Mouse (Mus musculus): Measurements from ENCODE around the gene Ccdc28b. TPM values are rescaled to one million over a fixed set of nuclear protein-coding genes. Genes with fewer than 3 reads are reported as not detected.

Gene Ccdc28b
- polyA plus RNA-seq, 1 experiment from 2014 or later = 79.6 TPM

- ATAC-seq (ENCODE audit: low FRiP score) = no peak
- H3K4me1 ChIP-seq (replicated peaks; ENCODE audit: control insufficient read depth, insufficient read depth, low read length) = 0 out of 2 replicates have a peak, but pooled peaks cover 2% of the 10 kb centered on the region
- 83% methylated on average over 13 of the region's 13 CpGs for WGBS
- H3K9me3 ChIP-seq (ENCODE audit: control insufficient read depth, low read length) = no peaks in the 10 kb centered on the region
- no peaks in the 10 kb centered on the region for H3K27me3 ChIP-seq (ENCODE audit: control insufficient read depth, insufficient read depth, low read length)
- no peak overlapping the region for H3K4me3 ChIP-seq (ENCODE audit: low read depth, low read length)
- H3K36me3 ChIP-seq (ENCODE audit: control insufficient read depth, insufficient read depth, low read length) = no peaks in the 10 kb centered on the region
- no peak overlapping the region for H3K27ac ChIP-seq (ENCODE audit: low read depth, low read length)
- no peak for DNase-seq (ENCODE audit: low spot score)
- no peak overlapping the region for H3K4me2 ChIP-seq (replicated peaks; ENCODE audit: low read depth, low read length)
- no peak overlapping the region for H3K9ac ChIP-seq (ENCODE audit: low read depth, low read length)
Observed at GRCm38 (mm10) chr4:129572236-129573092, 51.3 kb downstream of the Ccdc28b start.

DNA sequence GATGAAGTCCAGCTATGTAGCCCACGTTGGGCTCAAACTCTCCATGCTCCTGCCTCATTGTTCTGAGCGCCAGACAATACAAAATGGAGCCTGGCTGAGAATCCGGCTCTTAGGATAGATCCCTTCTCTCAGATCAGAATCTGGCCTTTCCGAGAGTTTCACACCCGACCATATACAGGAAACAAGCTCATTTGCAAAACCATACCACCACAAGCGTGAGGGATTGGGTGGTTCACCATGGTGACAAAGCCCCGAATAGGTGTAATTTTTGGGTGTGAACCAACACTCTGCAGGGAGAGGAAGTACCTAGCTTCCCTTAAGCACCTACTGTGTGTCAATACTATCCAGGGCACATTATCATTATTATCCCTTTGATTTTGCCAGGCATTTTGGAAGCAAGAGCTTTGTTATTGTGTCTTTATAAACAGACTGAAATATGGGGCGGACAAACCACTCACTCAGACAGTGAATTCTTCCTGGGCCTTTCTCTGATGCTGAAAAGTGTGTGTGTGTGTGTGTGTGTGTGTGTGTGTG lies 52.1 kb downstream of the Ccdc28b start:
- 79% methylated on average over 8 of the region's 8 CpGs for WGBS
- H3K4me3 ChIP-seq (ENCODE audit: low read depth, low read length) = no peak overlapping the region
- no peak overlapping the region for H3K9ac ChIP-seq (ENCODE audit: low read depth, low read length)
- H3K4me1 ChIP-seq (replicated peaks; ENCODE audit: control insufficient read depth, insufficient read depth, low read length) = no peaks in the 10 kb centered on the region
- no peak overlapping the region for H3K4me2 ChIP-seq (replicated peaks; ENCODE audit: low read depth, low read length)
- H3K9me3 ChIP-seq (ENCODE audit: control insufficient read depth, low read length) = no peaks in the 10 kb centered on the region
- no peaks in the 10 kb centered on the region for H3K27me3 ChIP-seq (ENCODE audit: control insufficient read depth, insufficient read depth, low read length)
- ATAC-seq (ENCODE audit: low FRiP score) (no peak), DNase-seq (ENCODE audit: low spot score) (no peak)
- H3K36me3 ChIP-seq (ENCODE audit: control insufficient read depth, insufficient read depth, low read length) = no peaks in the 10 kb centered on the region
- no peak overlapping the region for H3K27ac ChIP-seq (ENCODE audit: low read depth, low read length)

DNA sequence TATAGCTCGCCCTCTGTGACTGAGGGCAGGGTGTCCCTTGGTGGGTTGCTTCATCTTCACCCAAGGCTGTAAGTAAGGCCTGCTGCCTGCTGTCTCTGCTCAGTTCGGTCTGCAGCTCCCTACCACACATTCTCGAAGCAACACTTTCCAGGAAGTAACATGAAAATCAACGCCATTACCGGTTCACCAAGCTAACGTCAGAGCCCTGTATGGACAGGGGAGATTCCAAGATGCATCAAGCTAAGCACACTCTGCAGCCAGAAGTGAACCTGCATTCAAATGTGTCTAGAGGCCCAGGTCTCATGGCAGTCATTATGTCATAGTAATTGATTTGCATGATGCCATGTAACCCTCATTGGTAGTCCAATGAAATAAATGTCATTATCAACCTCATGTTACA lies 53.7 kb downstream of the Ccdc28b start:
- H3K9ac ChIP-seq (ENCODE audit: low read depth, low read length) = no peak overlapping the region
- H3K4me3 ChIP-seq (ENCODE audit: low read depth, low read length) = no peak overlapping the region
- no peaks in the 10 kb centered on the region for H3K4me1 ChIP-seq (replicated peaks; ENCODE audit: control insufficient read depth, insufficient read depth, low read length)
- ATAC-seq (ENCODE audit: low FRiP score) (no peak), DNase-seq (ENCODE audit: low spot score) (no peak)
- no peaks in the 10 kb centered on the region for H3K36me3 ChIP-seq (ENCODE audit: control insufficient read depth, insufficient read depth, low read length)
- no peaks in the 10 kb centered on the region for H3K27me3 ChIP-seq (ENCODE audit: control insufficient read depth, insufficient read depth, low read length)
- H3K27ac ChIP-seq (ENCODE audit: low read depth, low read length) = no peak overlapping the region
- no peaks in the 10 kb centered on the region for H3K9me3 ChIP-seq (ENCODE audit: control insufficient read depth, low read length)
- H3K4me2 ChIP-seq (replicated peaks; ENCODE audit: low read depth, low read length) = no peak overlapping the region
- whole genome bisulfite sequencing = 93% methylated on average over 6 of the region's 6 CpGs

Other genes with a start within 250 kb of the Ccdc28b start
- 8.1 and 11.5 TPM in 2 replicates for gene Zbtb8a, start 245.8 kb downstream of the Ccdc28b start, polyA plus RNA-seq (2014; fragmentation: Nextera tagmentation; extraction: Ambion mirVana)
- 2.5 and 2.8 TPM in 2 replicates for gene Zbtb8b, start 183.1 kb downstream of the Ccdc28b start, polyA plus RNA-seq (2014; fragmentation: Nextera tagmentation; extraction: Ambion mirVana)
- 25.6 and 26.3 TPM in 2 replicates for gene Bsdc1, start 162.4 kb downstream of the Ccdc28b start, polyA plus RNA-seq (2014; fragmentation: Nextera tagmentation; extraction: Ambion mirVana)
- not detected in 2 replicates for gene Tssk3, start 132.9 kb downstream of the Ccdc28b start, polyA plus RNA-seq (2014; fragmentation: Nextera tagmentation; extraction: Ambion mirVana)
- not detected in 2 replicates for gene Fam229a, start 132.8 kb downstream of the Ccdc28b start, polyA plus RNA-seq (2014; fragmentation: Nextera tagmentation; extraction: Ambion mirVana)
- gene Marcksl1, start 110.4 kb downstream of the Ccdc28b start, polyA plus RNA-seq (2014; fragmentation: Nextera tagmentation; extraction: Ambion mirVana) = 1,707 and 1,864 TPM in 2 replicates
- 206 and 220 TPM in 2 replicates for gene Hdac1, start 81.2 kb downstream of the Ccdc28b start, polyA plus RNA-seq (2014; fragmentation: Nextera tagmentation; extraction: Ambion mirVana)
- gene Lck, start 50.3 kb downstream of the Ccdc28b start, polyA plus RNA-seq (2014; fragmentation: Nextera tagmentation; extraction: Ambion mirVana) = 5.6 and 5.8 TPM in 2 replicates
- 1.0 and 1.6 TPM in 2 replicates for gene Fam167b, start 45.4 kb downstream of the Ccdc28b start, polyA plus RNA-seq (2014; fragmentation: Nextera tagmentation; extraction: Ambion mirVana)
- 274 TPM in 2 replicates for gene Eif3i, start 23.3 kb downstream of the Ccdc28b start, polyA plus RNA-seq (2014; fragmentation: Nextera tagmentation; extraction: Ambion mirVana)
- gene Tmem234, start 23.3 kb downstream of the Ccdc28b start, polyA plus RNA-seq (2014; fragmentation: Nextera tagmentation; extraction: Ambion mirVana) = 177 and 195 TPM in 2 replicates
- 1.6 and 2.7 TPM in 2 replicates for gene Dcdc2b, start 9.7 kb downstream of the Ccdc28b start, polyA plus RNA-seq (2014; fragmentation: Nextera tagmentation; extraction: Ambion mirVana)
- gene Iqcc, start 4.8 kb downstream of the Ccdc28b start, polyA plus RNA-seq (2014; fragmentation: Nextera tagmentation; extraction: Ambion mirVana) = 25.3 and 25.7 TPM in 2 replicates
- gene Txlna, start 17.1 kb upstream of the Ccdc28b start, polyA plus RNA-seq (2014; fragmentation: Nextera tagmentation; extraction: Ambion mirVana) = 96.3 and 101 TPM in 2 replicates
- gene Kpna6, start 48.8 kb upstream of the Ccdc28b start, polyA plus RNA-seq (2014; fragmentation: Nextera tagmentation; extraction: Ambion mirVana) = 13.9 and 15.2 TPM in 2 replicates
- gene Tmem39b, start 72.9 kb upstream of the Ccdc28b start, polyA plus RNA-seq (2014; fragmentation: Nextera tagmentation; extraction: Ambion mirVana) = 27.7 and 30.9 TPM in 2 replicates
- 158 and 183 TPM in 2 replicates for gene Khdrbs1, start 118.4 kb upstream of the Ccdc28b start, polyA plus RNA-seq (2014; fragmentation: Nextera tagmentation; extraction: Ambion mirVana)
- 307 and 318 TPM in 2 replicates for gene Ptp4a2, start 187.3 kb upstream of the Ccdc28b start, polyA plus RNA-seq (2014; fragmentation: Nextera tagmentation; extraction: Ambion mirVana)

Data from hindbrain, embryonic 11.5 days (tissue).